Mouse (Mus musculus) liver, embryonic 11.5 days (tissue): Measurements from ENCODE around the gene H1fnt. TPM values are rescaled to one million over a fixed set of nuclear protein-coding genes. Genes with fewer than 3 reads are reported as not detected.

Experiments
- ATAC-seq: fragments of 200-750 bp; cut with Nextera tagmentation; replicated peaks from 2 replicates; pipeline ENCODE4 v1.8.0; 2017; ENCODE audit warnings: moderate number of reproducible peaks, mild to moderate bottlenecking, moderate TSS enrichment, moderate library complexity; ENCODE audit not compliant: low FRiP score
- DNase-seq: peaks from one replicate; pipeline ENCODE4 v3.0.0-alpha.2; 2017; ENCODE audit warnings: low spot score
- H3K27ac ChIP-seq: fragments of 300-500 bp; sonication (generic); 2 replicates; pipeline ENCODE4 v1.5.1; 2014; ENCODE audit warnings: mild to moderate bottlenecking, low read depth, low read length, control low read depth
- H3K27me3 ChIP-seq: fragments of 300-500 bp; sonication (generic); replicated peaks from 2 replicates; pipeline ENCODE4 v1.6.1; 2014; ENCODE audit warnings: low read length, mixed read lengths; ENCODE audit not compliant: control insufficient read depth, insufficient read depth
- H3K36me3 ChIP-seq: fragments of 300-500 bp; sonication (generic); 2 replicates; pipeline ENCODE4 v1.6.1; 2014; ENCODE audit warnings: mild to moderate bottlenecking, low read length, moderate library complexity, mixed read lengths; ENCODE audit not compliant: control insufficient read depth, insufficient read depth
- H3K4me1 ChIP-seq: fragments of 300-500 bp; sonication (generic); replicated peaks from 2 replicates; pipeline ENCODE4 v1.6.1; 2014; ENCODE audit warnings: low read length, mixed read lengths; ENCODE audit not compliant: control insufficient read depth, insufficient read depth
- H3K4me2 ChIP-seq: fragments of 300-500 bp; sonication (generic); 2 replicates; pipeline ENCODE4 v1.6.1; 2014; ENCODE audit warnings: mild to moderate bottlenecking, control low read depth, moderate library complexity
- H3K4me3 ChIP-seq: fragments of 300-500 bp; sonication (generic); 2 replicates; pipeline ENCODE4 v1.5.1; 2014; ENCODE audit warnings: low read depth, low read length, control low read depth
- H3K9ac ChIP-seq: fragments of 300-500 bp; sonication (generic); 2 replicates; pipeline ENCODE4 v1.6.1; 2014; ENCODE audit warnings: low read depth, low read length, control low read depth
- H3K9me3 ChIP-seq: fragments of 300-500 bp; sonication (generic); 2 replicates; pipeline ENCODE4 v1.6.1; 2016; ENCODE audit warnings: low read length, inconsistent platforms, mixed read lengths; ENCODE audit not compliant: control insufficient read depth
- WGBS: fragments of 180-500 bp; shearing (Covaris S2); extraction: QIAGEN DNeasy Blood & Tissue Kit; methylation state at CpG from one replicate; pipeline ENCODE4 v1.1.7; 2014; 5-methylcytosine and 5-hydroxymethylcytosine counted together
- polyA plus RNA-seq: library from polyadenylated mRNA; unstranded; fragments of >200 nt; fragmentation: Nextera tagmentation; extraction: Ambion mirVana; gene quantifications from 2 replicates; pipeline ENCODE4 v1.2.1, GENCODE M21; 2014

H1fnt gene
- not detected in 2 replicates for polyA plus RNA-seq

DNA sequence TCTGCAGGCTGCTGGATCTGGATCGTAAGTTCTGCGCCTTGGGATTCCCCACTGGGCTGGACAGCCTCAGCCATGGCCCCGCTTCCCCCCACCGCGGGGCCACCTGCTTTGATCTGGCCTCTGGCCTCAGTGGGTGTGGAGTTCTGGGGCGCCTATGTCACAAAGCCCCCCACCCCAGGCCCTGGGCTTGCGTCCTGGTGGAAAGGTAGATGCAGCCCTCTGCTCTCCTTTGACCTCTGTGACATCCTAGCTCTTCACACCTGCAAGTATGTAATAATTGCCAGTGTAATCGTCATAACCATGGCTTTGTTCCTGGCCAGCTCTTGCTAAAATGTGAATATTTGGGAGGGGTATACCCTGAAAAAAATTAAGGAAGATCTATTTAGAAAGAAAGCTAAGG is at the start of gene H1fnt:
TSS of gene H1fnt (minus strand) at position 101 of the 400 bp plus-strand sequence.
- no peak within 1 kb of the TSS for H3K9ac ChIP-seq
- no peaks in the 10 kb centered on the region for H3K36me3 ChIP-seq
- WGBS: 87% methylated on average over 8 of the region's 8 CpGs
- H3K4me3 ChIP-seq: no peak within 1 kb of the TSS
- no peaks in the 10 kb centered on the region for H3K9me3 ChIP-seq
- H3K27ac ChIP-seq: no peak within 1 kb of the TSS
- ATAC-seq: no peak
- no peaks in the 10 kb centered on the region for H3K4me1 ChIP-seq
- DNase-seq: no peak
- H3K4me2 ChIP-seq: no peak within 1 kb of the TSS
- no peaks in the 10 kb centered on the region for H3K27me3 ChIP-seq

DNA sequence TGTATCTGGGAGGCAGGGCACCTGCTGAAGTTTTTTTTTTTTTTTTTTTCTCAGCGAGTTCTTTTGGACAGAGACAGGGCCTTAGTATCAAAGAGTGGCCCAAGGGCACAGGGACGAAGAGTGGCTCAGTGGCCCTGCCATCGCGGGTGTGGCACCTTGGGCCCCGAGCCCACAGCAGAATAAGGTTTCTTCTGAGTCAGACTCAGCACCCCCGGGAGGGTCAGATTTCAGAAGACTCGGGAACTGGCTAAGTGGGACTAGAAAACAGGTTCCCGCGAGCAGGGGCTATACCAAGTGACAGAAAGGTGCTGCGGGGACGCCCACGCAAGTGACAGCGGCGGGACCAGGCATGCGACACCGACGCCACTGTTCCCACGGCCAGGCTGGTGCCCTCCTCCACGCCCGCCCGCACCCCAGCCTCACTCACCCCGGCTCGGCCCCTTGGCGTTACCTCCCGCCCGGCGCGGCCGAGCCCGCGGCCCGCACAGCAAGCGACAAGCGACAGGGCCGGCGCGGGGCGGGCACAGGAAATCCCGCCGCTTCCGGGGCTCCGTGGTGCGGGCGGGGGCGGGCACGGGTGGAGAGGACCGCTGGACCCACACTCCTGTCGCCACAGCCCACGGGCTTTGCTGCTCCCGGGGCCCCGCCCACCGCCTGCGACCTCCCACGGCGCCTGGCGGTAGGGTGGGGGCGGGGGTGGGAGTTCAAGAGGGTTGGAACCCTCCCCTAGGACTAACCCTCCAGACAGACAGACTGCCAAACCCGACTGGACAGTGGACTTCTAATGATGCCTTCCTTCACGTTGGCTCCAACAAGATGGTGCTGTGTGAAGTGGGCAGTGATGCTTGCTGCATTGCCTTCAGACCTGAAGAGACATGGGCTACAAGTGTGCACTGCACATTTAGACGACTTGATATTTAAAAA is 38.8 kb upstream of the H1fnt start, which contains the start of gene Zfp641:
TSS of gene Zfp641 (minus strand) at position 534 of the 924 bp plus-strand sequence.
- Histone ChIP-seq H3K9me3 (no peaks in the 10 kb centered on the region), H3K27me3 (peaks cover 20% of the 10 kb centered on the region), H3K4me1 (0 out of 2 replicates have a peak, but pooled peaks cover 2% of the 10 kb centered on the region), H3K9ac (peak within 1 kb of the TSS; percentile 40; the same call in 1 of the 2 replicates), H3K4me2 (peak within 1 kb of the TSS; percentile 76), H3K36me3 (no peaks in the 10 kb centered on the region), H3K4me3 (peak within 1 kb of the TSS; percentile 55), H3K27ac (no peak within 1 kb of the TSS)
- ATAC-seq (no peak), DNase-seq (no peak)
- WGBS: 4% methylated on average over 56 of the region's 60 CpGs

DNA sequence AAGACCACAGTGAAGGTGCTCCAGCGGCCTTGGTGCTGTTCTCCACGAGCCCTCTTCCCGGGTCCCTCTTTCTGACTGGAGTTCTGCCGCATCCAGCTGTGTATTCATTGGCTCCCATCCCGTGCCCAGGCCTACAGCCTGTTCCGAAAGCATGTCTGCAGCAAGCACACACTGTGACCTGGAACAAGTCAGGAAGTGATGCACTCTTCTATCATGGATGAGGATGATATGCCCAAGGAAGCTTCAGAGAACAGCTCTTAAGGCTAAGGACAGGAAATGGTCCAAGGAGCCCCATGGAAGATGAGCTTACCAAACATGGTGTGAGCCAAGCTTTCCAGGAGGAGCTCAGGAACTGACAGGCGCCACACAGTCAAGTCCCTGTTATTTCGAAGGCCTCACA is 36.6 kb upstream of the H1fnt start:
- Histone ChIP-seq H3K27ac (no peak overlapping the region), H3K4me1 (0 out of 2 replicates have a peak, but pooled peaks cover 2% of the 10 kb centered on the region)
- WGBS: 80% methylated on average over 8 of the region's 8 CpGs

DNA sequence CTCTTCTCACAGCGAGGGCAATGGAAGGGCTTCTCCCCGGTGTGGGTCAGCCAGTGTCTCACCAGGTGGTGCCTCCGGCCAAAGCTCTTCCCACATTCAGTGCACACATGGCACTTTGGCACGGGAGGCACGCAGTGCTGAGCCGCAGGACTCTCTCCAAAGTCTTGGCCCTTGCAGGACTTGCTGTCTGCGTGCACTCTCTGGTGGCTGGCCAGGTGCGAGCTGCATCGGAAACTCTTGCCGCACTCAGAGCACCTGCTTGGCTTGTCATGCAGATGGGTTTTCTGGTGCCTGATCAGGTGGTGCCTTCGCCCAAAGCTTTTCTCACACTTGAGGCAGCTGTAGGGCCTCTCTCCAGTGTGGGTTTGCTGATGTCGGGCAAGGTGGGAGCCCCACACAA is 31.5 kb upstream of the H1fnt start:
- H3K4me1 ChIP-seq: no peaks in the 10 kb centered on the region
- H3K9ac ChIP-seq: no peak overlapping the region
- no peak overlapping the region for H3K4me2 ChIP-seq
- ATAC-seq (no peak), DNase-seq (no peak)
- no peak overlapping the region for H3K4me3 ChIP-seq
- 67% methylated on average over 12 of the region's 12 CpGs for WGBS
- H3K36me3 ChIP-seq: no peaks in the 10 kb centered on the region
- no peaks in the 10 kb centered on the region for H3K9me3 ChIP-seq
- H3K27me3 ChIP-seq: no peaks in the 10 kb centered on the region
- no peak overlapping the region for H3K27ac ChIP-seq

More for the DNA sequence above, 36.6 kb upstream of the H1fnt start:
- Histone ChIP-seq H3K27me3 (peaks cover 20% of the 10 kb centered on the region), H3K4me2 (no peak overlapping the region), H3K9me3 (no peaks in the 10 kb centered on the region), H3K4me3 (no peak overlapping the region), H3K9ac (no peak overlapping the region), H3K36me3 (no peaks in the 10 kb centered on the region)
- DNase-seq (no peak), ATAC-seq (no peak)

DNA sequence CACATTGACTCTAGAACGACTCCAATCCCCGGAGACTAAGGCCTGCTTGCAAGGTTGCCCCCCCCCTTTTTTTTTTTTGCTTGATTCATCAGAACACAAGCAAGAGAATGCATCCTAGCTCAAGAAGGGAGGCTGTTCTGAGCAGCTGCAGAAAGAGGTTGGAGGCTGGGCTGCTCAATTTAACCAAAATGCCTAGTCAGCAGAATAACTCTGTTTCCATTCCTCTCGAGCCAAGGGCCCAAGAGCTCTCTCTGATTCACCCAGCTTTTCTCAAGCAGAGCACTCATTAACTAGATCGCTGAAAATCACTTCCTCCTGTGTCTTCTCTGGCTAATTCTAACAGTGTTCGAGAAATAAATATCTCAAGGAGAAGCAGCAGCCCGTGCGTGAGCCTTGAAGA is 29.3 kb upstream of the H1fnt start:
- Histone ChIP-seq H3K4me3 (no peak overlapping the region), H3K9me3 (no peaks in the 10 kb centered on the region), H3K4me2 (no peak overlapping the region), H3K27ac (no peak overlapping the region), H3K4me1 (no peaks in the 10 kb centered on the region), H3K9ac (no peak overlapping the region), H3K36me3 (no peaks in the 10 kb centered on the region), H3K27me3 (no peaks in the 10 kb centered on the region)
- WGBS: 73% methylated on average over 7 of the region's 7 CpGs
- ATAC-seq (no peak), DNase-seq (no peak)

DNA sequence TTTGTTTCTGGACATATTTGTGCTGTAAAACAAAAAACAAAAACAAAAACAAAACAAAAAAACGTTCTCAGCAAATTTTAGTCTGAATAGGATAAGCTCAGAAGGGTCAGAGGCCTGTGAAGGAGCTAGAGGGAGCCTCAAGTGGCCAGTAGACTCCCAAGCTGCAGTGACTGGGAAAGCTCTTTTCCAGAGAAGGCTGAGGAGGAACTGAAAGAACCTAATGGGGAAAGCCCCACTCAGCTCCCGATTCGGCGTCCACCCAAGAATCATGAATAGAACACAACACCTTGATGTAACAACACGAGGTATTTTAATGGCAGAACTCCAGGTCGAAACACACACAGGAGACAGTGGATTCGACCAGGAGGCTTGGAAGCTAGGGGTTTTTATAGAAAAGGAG is 683 bp upstream of the H1fnt start:
- Histone ChIP-seq H3K27ac (no peak overlapping the region), H3K4me1 (no peaks in the 10 kb centered on the region), H3K27me3 (no peaks in the 10 kb centered on the region), H3K36me3 (no peaks in the 10 kb centered on the region), H3K9ac (no peak overlapping the region), H3K4me3 (no peak overlapping the region), H3K9me3 (no peaks in the 10 kb centered on the region), H3K4me2 (no peak overlapping the region)
- DNase-seq (no peak), ATAC-seq (no peak)
- 73% methylated on average over 7 of the region's 7 CpGs for WGBS

DNA sequence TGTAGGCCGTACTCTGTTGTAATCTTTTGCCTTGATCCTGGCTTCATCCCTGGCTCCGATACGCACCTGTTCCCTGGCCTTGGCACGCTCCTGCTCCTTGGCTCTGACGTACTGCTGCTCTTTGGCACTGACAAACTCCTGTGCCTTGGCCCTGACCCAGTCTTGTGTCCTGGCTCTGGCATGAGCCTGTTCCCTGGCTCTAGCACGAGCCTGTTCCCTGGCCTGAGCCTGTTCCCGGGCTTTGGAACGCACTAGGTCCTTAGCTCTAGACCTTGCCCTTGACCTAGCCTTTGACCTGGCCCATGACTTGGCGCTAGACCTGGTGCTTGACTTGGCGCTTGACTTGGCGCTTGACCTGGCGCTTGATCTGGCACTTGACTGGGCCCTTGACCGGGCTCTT is 822 bp downstream of the H1fnt start:
- DNase-seq (no peak), ATAC-seq (no peak)
- no peak overlapping the region for H3K4me2 ChIP-seq
- no peak overlapping the region for H3K4me3 ChIP-seq
- no peaks in the 10 kb centered on the region for H3K27me3 ChIP-seq
- H3K9me3 ChIP-seq: no peaks in the 10 kb centered on the region
- H3K27ac ChIP-seq: no peak overlapping the region
- no peaks in the 10 kb centered on the region for H3K36me3 ChIP-seq
- WGBS: 90% methylated on average over 13 of the region's 13 CpGs
- H3K9ac ChIP-seq: no peak overlapping the region
- no peaks in the 10 kb centered on the region for H3K4me1 ChIP-seq

DNA sequence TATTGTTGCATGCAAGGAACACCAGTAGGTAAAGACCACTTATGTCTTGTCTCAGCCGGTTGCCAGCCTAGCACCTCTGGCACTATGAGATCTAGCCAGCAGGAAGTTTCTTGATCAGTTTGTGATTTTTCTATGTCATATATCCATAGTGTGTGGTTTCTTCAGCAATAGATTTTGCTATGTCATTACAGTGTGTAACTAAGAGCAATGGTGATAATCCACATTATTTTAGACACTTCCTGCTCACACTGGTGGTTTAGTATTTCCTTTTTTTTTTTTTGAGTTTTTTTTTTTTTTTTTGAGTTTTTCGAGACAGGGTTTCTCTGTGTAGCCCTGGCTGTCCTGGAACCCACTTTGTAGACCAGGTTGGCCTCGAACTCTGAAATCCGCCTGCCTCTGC is 21.7 kb downstream of the H1fnt start:
- H3K27me3 ChIP-seq: no peaks in the 10 kb centered on the region
- no peak overlapping the region for H3K4me2 ChIP-seq
- no peak overlapping the region for H3K27ac ChIP-seq
- no peak overlapping the region for H3K4me3 ChIP-seq
- no peaks in the 10 kb centered on the region for H3K4me1 ChIP-seq
- WGBS: 77% methylated on average over 4 of the region's 4 CpGs
- no peaks in the 10 kb centered on the region for H3K36me3 ChIP-seq
- H3K9me3 ChIP-seq: no peaks in the 10 kb centered on the region
- DNase-seq (no peak), ATAC-seq (no peak)
- H3K9ac ChIP-seq: no peak overlapping the region

DNA sequence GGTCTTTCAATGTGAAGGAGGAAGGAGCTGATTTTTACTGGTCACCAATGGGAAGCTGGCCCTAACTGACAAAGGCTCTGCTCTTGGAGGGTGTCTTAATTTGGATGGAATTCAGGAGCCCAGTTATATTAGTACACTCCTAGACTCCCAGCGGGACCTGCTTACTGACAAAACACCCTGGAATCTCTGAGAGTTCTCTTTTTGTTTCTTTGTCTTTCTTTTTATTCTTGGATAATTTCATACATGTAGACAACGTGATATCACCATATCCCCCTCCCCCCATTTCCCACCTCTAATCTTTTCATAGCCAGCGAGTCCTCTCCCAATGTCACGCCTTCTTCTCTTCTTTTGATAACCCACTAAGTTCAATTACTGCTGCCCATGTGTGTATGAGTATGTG is 22.7 kb downstream of the H1fnt start, which contains the start of gene Olfr286:
TSS of gene Olfr286 (minus strand) at position 101 of the 400 bp plus-strand sequence.
- H3K4me3 ChIP-seq: no peak within 1 kb of the TSS
- no peaks in the 10 kb centered on the region for H3K36me3 ChIP-seq
- 77% methylated on average over 4 of the region's 4 CpGs for WGBS
- no peak for ATAC-seq
- no peak within 1 kb of the TSS for H3K4me2 ChIP-seq
- H3K9ac ChIP-seq: no peak within 1 kb of the TSS
- H3K4me1 ChIP-seq: no peaks in the 10 kb centered on the region
- DNase-seq: no peak
- H3K9me3 ChIP-seq: no peaks in the 10 kb centered on the region
- H3K27ac ChIP-seq: no peak within 1 kb of the TSS
- H3K27me3 ChIP-seq: no peaks in the 10 kb centered on the region
